Mouse (Mus musculus) bone marrow, adult 2 months (tissue): ENCODE data around the gene Slc30a9.

ENCODE experiments used
- CTCF ChIP-seq: fragments of 200-500 bp; IDR thresholded peaks from 2 replicates; pipeline ENCODE4 v1.5.1; 2011; ENCODE audit warnings: low read length, control low read depth; ENCODE audit not compliant: control insufficient read depth, insufficient read depth
- POLR2A ChIP-seq: fragments of 200-500 bp; IDR thresholded peaks from 2 replicates; pipeline ENCODE4 v1.6.1; 2011; ENCODE audit warnings: low read depth, mild to moderate bottlenecking, control low read depth, low read length, borderline replicate concordance; ENCODE audit not compliant: control insufficient read depth

DNA sequence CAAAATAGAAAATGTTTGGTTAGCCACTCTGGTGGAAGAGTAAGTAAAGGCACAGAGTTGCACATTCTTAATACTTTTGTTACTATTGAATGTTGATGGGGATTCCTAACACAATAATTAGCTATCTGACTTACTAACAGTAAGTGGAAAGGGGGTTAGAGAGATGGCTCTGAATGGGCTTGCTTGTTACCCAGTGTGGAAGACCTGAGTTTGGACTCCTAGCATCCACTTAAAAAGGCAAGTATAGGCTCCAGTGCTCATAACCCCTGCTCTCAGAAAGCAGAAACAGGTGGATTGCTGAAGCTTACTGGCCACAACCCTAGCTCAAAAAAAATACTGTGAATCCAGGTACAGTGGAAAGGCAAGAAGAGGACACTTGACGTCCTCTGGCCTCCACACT lies 10.6 kb upstream of the Slc30a9 start:
- TF ChIP-seq POLR2A = no peak
- TF ChIP-seq CTCF = no peak
